Mouse (Mus musculus): ENCODE data around the gene Sfmbt2. TPM values are rescaled to one million over a fixed set of nuclear protein-coding genes. Genes with fewer than 3 reads are reported as not detected.

Gene Sfmbt2
- polyA plus RNA-seq, 1 experiment from 2014 or later: 1.1 TPM

- no peak for DNase-seq (ENCODE audit: extremely low spot score, low spot score)
- WGBS: 92% methylated on average over 12 of the region's 12 CpGs
These were observed 88.0 kb downstream of the Sfmbt2 start for GRCm38 (mm10) chr2:10458309-10458708.

GRCm38 (mm10) chr2:10516516-10516915 is 146.2 kb downstream of the Sfmbt2 start:
- Histone ChIP-seq H3K4me3 (no peak overlapping the region), H3K9me3 (no peaks in the 10 kb centered on the region), H3K27me3 (ENCODE audit: poor library complexity, severe bottlenecking) (peaks cover 23% of the 10 kb centered on the region), H3K36me3 (replicated peaks) (no peaks in the 10 kb centered on the region), H3K4me1 (peaks cover under 1% of the 10 kb centered on the region; the same call in 1 of the 2 replicates), H3K27ac (no peak overlapping the region)
- 91% methylated on average over 2 of the region's 2 CpGs for WGBS
- no peak for DNase-seq (ENCODE audit: extremely low spot score, low spot score)

More at GRCm38 (mm10) chr2:10458309-10458708, 88.0 kb downstream of the Sfmbt2 start:
- Histone ChIP-seq H3K4me3 (no peak overlapping the region), H3K4me1 (peaks cover 3% of the 10 kb centered on the region; the same call in 1 of the 2 replicates), H3K36me3 (replicated peaks) (no peaks in the 10 kb centered on the region), H3K27me3 (ENCODE audit: poor library complexity, severe bottlenecking) (no peaks in the 10 kb centered on the region), H3K9me3 (no peaks in the 10 kb centered on the region), H3K27ac (no peak overlapping the region)

- Histone ChIP-seq H3K4me3 (no peak overlapping the region), H3K4me1 (peaks cover 27% of the 10 kb centered on the region), H3K9me3 (no peaks in the 10 kb centered on the region), H3K27ac (no peak overlapping the region), H3K36me3 (replicated peaks) (no peaks in the 10 kb centered on the region), H3K27me3 (ENCODE audit: poor library complexity, severe bottlenecking) (peaks cover 45% of the 10 kb centered on the region)
- DNase-seq (ENCODE audit: extremely low spot score, low spot score): no peak
- 35% methylated on average over 5 of the region's 5 CpGs for WGBS
These were observed 151.6 kb downstream of the Sfmbt2 start for GRCm38 (mm10) chr2:10521719-10522415.

- Histone ChIP-seq H3K9me3 (no peaks in the 10 kb centered on the region), H3K27me3 (ENCODE audit: poor library complexity, severe bottlenecking) (peaks cover 29% of the 10 kb centered on the region), H3K36me3 (replicated peaks) (no peaks in the 10 kb centered on the region), H3K4me1 (peaks cover 27% of the 10 kb centered on the region), H3K4me3 (no peak overlapping the region), H3K27ac (no peak overlapping the region)
- 67% methylated on average over 7 of the region's 7 CpGs for WGBS
- DNase-seq (ENCODE audit: extremely low spot score, low spot score): no peak
These were observed 155.3 kb downstream of the Sfmbt2 start for GRCm38 (mm10) chr2:10525622-10526021.

- Histone ChIP-seq H3K27me3 (ENCODE audit: poor library complexity, severe bottlenecking) (no peaks in the 10 kb centered on the region), H3K4me3 (no peak overlapping the region), H3K9me3 (no peaks in the 10 kb centered on the region), H3K27ac (no peak overlapping the region), H3K4me1 (no peaks in the 10 kb centered on the region), H3K36me3 (replicated peaks) (no peaks in the 10 kb centered on the region)
- no peak for DNase-seq (ENCODE audit: extremely low spot score, low spot score)
- WGBS: 88% methylated on average over 4 of the region's 4 CpGs
These were observed 171.5 kb downstream of the Sfmbt2 start for GRCm38 (mm10) chr2:10541762-10542161.

GRCm38 (mm10) chr2:10542388-10542787 is 172.1 kb downstream of the Sfmbt2 start:
- Histone ChIP-seq H3K4me3 (no peak overlapping the region), H3K27ac (no peak overlapping the region), H3K27me3 (ENCODE audit: poor library complexity, severe bottlenecking) (no peaks in the 10 kb centered on the region), H3K4me1 (no peaks in the 10 kb centered on the region), H3K36me3 (replicated peaks) (no peaks in the 10 kb centered on the region), H3K9me3 (no peaks in the 10 kb centered on the region)
- WGBS: 85% methylated on average over 7 of the region's 7 CpGs
- no peak for DNase-seq (ENCODE audit: extremely low spot score, low spot score)

GRCm38 (mm10) chr2:10558816-10559215 is 188.5 kb downstream of the Sfmbt2 start:
- Histone ChIP-seq H3K36me3 (replicated peaks) (no peaks in the 10 kb centered on the region), H3K4me3 (no peak overlapping the region), H3K9me3 (no peaks in the 10 kb centered on the region), H3K27me3 (ENCODE audit: poor library complexity, severe bottlenecking) (no peaks in the 10 kb centered on the region), H3K4me1 (no peaks in the 10 kb centered on the region), H3K27ac (no peak overlapping the region)
- 63% methylated on average over 1 of the region's 1 CpGs for WGBS
- DNase-seq (ENCODE audit: extremely low spot score, low spot score): no peak

- WGBS: 89% methylated on average over 3 of the region's 3 CpGs
- Histone ChIP-seq H3K36me3 (replicated peaks) (no peaks in the 10 kb centered on the region), H3K4me3 (no peak overlapping the region), H3K27me3 (ENCODE audit: poor library complexity, severe bottlenecking) (no peaks in the 10 kb centered on the region), H3K9me3 (no peaks in the 10 kb centered on the region), H3K27ac (no peak overlapping the region), H3K4me1 (no peaks in the 10 kb centered on the region)
- no peak for DNase-seq (ENCODE audit: extremely low spot score, low spot score)
These were observed 195.2 kb downstream of the Sfmbt2 start for GRCm38 (mm10) chr2:10565491-10565890.

GRCm38 (mm10) chr2:10569392-10569791 is 199.1 kb downstream of the Sfmbt2 start:
- 73% methylated on average over 6 of the region's 6 CpGs for WGBS
- no peak for DNase-seq (ENCODE audit: extremely low spot score, low spot score)
- H3K4me1 ChIP-seq: no peaks in the 10 kb centered on the region
- no peak overlapping the region for H3K27ac ChIP-seq
- H3K9me3 ChIP-seq: no peaks in the 10 kb centered on the region
- H3K27me3 ChIP-seq (ENCODE audit: poor library complexity, severe bottlenecking): no peaks in the 10 kb centered on the region
- no peak overlapping the region for H3K4me3 ChIP-seq
- H3K36me3 ChIP-seq (replicated peaks): no peaks in the 10 kb centered on the region

- Histone ChIP-seq H3K27ac (no peak overlapping the region), H3K4me1 (no peaks in the 10 kb centered on the region), H3K4me3 (no peak overlapping the region), H3K9me3 (no peaks in the 10 kb centered on the region), H3K27me3 (ENCODE audit: poor library complexity, severe bottlenecking) (no peaks in the 10 kb centered on the region), H3K36me3 (replicated peaks) (no peaks in the 10 kb centered on the region)
- WGBS: 88% methylated on average over 4 of the region's 4 CpGs
- DNase-seq (ENCODE audit: extremely low spot score, low spot score): no peak
These were observed 202.0 kb downstream of the Sfmbt2 start for GRCm38 (mm10) chr2:10572311-10572710.

GRCm38 (mm10) chr2:10575962-10576740 is 205.8 kb downstream of the Sfmbt2 start:
- no peak overlapping the region for H3K4me3 ChIP-seq
- DNase-seq (ENCODE audit: extremely low spot score, low spot score): no peak
- 78% methylated on average over 3 of the region's 3 CpGs for WGBS
- H3K27me3 ChIP-seq (ENCODE audit: poor library complexity, severe bottlenecking): no peaks in the 10 kb centered on the region
- H3K9me3 ChIP-seq: no peaks in the 10 kb centered on the region
- no peak overlapping the region for H3K27ac ChIP-seq
- H3K36me3 ChIP-seq (replicated peaks): no peaks in the 10 kb centered on the region
- H3K4me1 ChIP-seq: no peaks in the 10 kb centered on the region

- no peak overlapping the region for H3K4me3 ChIP-seq
- WGBS: 63% methylated on average over 4 of the region's 4 CpGs
- H3K9me3 ChIP-seq: no peaks in the 10 kb centered on the region
- H3K36me3 ChIP-seq (replicated peaks): no peaks in the 10 kb centered on the region
- no peaks in the 10 kb centered on the region for H3K4me1 ChIP-seq
- no peak overlapping the region for H3K27ac ChIP-seq
- no peaks in the 10 kb centered on the region for H3K27me3 ChIP-seq (ENCODE audit: poor library complexity, severe bottlenecking)
- no peak for DNase-seq (ENCODE audit: extremely low spot score, low spot score)
These were observed 212.4 kb downstream of the Sfmbt2 start for GRCm38 (mm10) chr2:10582673-10583072.

GRCm38 (mm10) chr2:10583103-10583502 is 212.8 kb downstream of the Sfmbt2 start:
- H3K27me3 ChIP-seq (ENCODE audit: poor library complexity, severe bottlenecking): no peaks in the 10 kb centered on the region
- 71% methylated on average over 5 of the region's 5 CpGs for WGBS
- no peaks in the 10 kb centered on the region for H3K36me3 ChIP-seq (replicated peaks)
- no peaks in the 10 kb centered on the region for H3K9me3 ChIP-seq
- H3K27ac ChIP-seq: no peak overlapping the region
- H3K4me1 ChIP-seq: no peaks in the 10 kb centered on the region
- no peak for DNase-seq (ENCODE audit: extremely low spot score, low spot score)
- no peak overlapping the region for H3K4me3 ChIP-seq
